Mouse (Mus musculus): ENCODE measurements around the gene Macrod2.

Macrod2 gene

GRCm38 (mm10) chr2:141876958-141877357 lies 1481.8 kb downstream of the Macrod2 start:
- no peak for DNase-seq

- DNase-seq, result no peak
Measured at GRCm38 (mm10) chr2:141878473-141878872, 1483.4 kb downstream of the Macrod2 start.

GRCm38 (mm10) chr2:141879711-141880110 lies 1484.6 kb downstream of the Macrod2 start:
- no peak for DNase-seq

GRCm38 (mm10) chr2:141886694-141887474 lies 1491.8 kb downstream of the Macrod2 start:
- DNase-seq, result no peak

- DNase-seq, result no peak
Measured at GRCm38 (mm10) chr2:141889497-141889896, 1494.4 kb downstream of the Macrod2 start.

- DNase-seq, result no peak
Measured at GRCm38 (mm10) chr2:141897951-141898350, 1502.8 kb downstream of the Macrod2 start.

DNA sequence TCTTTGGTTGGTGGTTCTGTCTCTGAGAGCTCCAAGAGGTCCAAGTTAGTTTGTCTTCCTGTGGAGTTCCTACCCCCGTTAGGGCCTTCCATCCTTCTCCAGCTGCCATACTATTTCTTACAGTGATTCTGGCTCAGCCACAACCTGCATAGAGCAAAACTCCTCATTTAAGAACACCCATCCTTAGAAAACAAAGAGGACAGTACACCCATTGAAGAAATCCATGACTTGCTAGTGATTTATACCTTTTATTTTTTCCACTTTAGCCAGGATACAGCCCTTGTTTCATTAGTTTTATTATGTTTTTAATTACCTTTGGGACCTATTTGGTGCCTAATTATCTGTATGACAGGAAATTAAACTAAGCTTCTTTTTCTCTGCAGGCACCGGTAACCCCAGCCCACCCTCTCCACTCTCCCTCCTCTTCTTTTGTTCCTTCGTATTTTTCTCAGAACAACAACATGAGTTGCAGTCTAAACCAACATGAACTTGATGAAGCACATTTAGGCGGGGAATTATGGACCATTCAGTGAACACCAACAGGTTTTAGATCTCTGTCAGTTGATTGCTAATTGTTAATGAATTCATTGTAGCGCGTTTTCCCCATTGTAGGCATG lies 1516.8 kb downstream of the Macrod2 start:
- DNase-seq, result no peak

- no peak for DNase-seq
Measured at GRCm38 (mm10) chr2:141913486-141913885, 1518.4 kb downstream of the Macrod2 start.

DNA sequence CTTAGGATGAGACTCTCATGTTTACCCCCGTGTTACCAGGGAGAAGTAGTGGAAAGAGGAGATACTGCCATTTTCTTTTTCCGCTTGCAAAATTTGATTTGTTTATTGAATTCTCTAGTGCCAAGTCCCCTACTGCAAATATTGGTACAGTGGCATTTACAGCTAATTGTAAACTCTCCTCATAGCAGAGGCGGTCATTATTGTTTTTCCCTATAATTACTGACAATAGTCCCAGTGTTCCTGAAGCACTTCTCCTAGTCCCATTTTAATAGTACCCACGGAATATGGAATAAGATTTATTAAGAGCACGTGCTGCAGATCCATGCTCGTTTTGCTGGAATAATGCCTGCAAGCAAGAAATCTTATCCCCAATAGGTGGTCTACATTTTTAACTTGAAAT lies 1518.8 kb downstream of the Macrod2 start:
- no peak for DNase-seq

DNA sequence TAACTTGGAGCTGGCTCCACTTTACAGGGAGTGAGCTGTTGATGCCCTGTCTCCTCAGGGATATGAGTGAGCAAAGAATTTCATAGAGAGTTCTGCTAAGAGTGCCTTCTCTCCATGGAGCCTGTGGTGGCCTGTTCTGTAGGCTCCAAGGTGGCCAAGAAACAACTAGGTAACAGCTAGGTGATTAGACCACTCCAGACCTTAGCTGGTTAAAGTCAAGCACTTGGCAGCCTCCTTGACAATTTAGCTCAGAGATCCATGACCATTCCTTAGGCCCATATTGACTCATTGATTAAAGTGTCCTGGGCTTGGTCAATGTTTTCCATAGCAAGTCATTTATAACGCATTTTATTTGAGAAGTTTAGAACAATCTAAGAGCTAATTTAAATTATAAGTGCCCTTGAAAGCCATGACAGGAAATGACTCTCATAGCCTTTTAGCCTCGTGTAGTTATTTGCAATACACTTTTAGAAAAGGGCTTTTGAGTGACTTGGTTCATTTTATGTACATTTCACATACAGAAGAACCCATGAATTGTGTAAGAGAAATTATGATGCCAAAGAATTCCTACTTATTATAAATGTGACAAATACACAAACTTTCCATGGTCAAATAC lies 1525.4 kb downstream of the Macrod2 start:
- no peak for DNase-seq

- no peak for DNase-seq
Measured at GRCm38 (mm10) chr2:141935130-141935529, 1540.0 kb downstream of the Macrod2 start.

- no peak for DNase-seq
Measured at GRCm38 (mm10) chr2:141954795-141955194, 1559.7 kb downstream of the Macrod2 start.

- no peak for DNase-seq
Measured at GRCm38 (mm10) chr2:141955197-141955596, 1560.1 kb downstream of the Macrod2 start.

GRCm38 (mm10) chr2:141962868-141963267 lies 1567.8 kb downstream of the Macrod2 start:
- no peak for DNase-seq

DNA sequence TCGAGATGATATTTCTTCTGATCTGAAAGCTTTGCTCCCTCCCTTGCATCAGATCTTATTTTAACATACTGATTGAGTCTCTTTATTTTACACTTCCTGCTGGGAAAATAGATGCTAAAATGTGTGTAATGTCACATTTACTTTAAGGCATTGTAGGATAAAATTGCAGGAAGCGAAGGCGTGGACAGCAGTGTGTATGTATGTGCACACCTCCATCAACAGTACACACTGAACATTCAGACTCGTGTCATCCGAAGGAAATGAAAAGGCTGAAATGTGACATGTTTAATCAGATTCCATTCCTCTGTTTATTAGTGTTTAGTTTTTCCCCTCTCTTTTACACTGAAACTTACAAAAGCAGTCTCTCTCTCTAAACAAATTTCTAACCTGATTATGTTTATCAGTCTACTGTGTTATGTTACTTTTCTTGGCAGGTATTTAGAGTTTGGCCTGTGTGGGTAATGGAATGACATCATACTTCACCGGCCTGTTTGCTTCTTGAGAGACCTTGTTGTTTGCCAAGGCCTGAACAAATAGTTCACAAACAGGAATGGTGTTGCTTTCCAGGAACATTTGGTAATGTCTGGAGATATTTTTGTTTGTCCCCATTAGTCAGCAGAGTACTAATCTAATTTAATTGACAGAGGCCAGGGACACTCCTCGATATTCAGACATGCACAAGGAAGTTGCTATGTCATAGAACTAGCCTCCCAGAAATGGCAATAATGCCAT lies 1588.7 kb downstream of the Macrod2 start:
- DNase-seq, result no peak

- DNase-seq, result peak in 1 of 2 experiments; percentile 55
Measured at GRCm38 (mm10) chr2:141998901-141999300, 1603.8 kb downstream of the Macrod2 start.

DNA sequence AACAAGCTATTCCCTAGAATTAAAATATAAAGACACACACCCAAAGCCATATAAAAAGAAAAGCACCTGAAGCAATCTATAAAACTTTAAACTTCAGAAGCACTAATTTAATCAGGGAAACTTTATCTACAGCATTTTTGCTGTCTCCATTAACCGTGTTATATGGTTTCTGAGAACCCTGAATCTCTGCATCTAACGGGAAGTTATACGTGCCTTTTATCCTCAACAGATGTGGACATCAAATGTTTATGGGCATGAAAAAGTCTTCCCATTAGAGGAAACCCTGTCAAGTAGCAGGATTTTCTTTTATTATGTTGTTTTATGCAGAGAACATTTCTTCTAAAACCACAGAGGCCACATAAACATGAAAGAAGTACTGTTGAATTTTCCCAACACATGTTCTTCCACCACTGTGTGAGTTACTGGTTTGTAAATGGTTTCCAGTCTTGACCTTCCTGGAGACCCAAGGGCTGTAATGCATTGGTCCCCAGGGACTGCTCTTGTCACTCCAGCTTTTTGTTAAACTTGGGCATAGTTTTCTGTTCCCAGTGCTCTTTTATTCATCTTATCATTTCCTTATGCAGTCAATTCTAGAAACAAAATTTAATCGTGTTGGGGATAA lies 1629.5 kb downstream of the Macrod2 start:
- DNase-seq, result no peak

DNA sequence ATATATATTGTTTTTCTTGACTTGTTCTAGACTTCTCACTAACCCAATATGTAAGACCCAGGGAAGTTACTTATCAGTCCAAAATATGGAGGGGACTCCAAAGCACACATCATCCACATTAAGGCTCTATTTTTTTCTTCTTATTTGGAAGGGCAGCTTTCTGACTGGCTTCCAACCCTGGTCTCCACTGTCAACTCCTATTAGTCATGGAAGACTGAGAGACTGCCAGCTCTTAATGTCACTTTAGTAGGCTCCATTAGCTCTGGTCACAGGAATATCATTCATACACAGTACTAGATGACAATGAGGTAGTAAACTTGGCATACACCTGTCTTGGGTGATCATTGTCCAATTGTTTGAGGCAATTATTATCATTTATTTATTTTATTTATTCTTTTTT lies 1631.6 kb downstream of the Macrod2 start:
- no peak for DNase-seq

DNA sequence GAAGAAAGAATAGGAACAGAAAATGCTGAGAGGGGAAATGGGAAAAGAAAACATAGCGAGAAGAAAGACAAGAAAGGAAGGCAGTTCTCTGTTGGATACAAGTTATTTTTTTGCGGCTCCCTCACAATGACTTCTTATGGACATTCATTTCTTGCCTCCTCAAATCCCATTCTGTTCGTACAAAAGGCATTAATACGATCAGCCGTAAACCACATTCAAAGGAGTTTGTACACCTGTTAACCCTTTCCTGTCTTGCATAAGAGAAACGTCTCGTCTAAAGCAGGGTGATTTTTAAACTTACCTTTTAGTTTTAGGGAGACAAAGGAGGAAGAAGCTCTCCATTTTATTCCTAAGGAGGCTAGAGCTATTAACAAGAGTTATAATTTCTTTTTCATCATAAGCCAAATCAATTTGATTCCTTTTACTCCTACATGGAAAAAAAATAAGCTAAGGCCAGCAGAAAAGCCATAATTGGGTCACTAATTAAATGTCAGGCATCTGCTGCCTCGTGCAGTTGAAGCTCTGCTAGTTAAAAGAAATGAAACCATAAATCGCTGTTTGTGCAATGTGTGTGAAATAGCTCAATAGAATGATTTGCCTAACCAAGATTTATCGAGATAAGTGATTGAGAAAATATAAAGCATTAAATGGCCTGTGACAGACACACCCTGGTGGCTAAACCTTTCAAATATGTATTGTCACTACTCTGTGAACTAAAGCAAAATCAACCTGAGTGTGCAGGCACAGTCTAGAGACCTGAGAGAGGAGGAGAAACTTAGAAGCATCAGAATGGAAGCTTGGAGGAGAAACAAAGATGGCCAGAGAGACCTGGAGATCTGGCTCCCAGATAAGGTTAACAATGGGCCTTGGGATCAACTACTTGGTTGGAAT lies 1635.9 kb downstream of the Macrod2 start:
- no peak for DNase-seq

DNA sequence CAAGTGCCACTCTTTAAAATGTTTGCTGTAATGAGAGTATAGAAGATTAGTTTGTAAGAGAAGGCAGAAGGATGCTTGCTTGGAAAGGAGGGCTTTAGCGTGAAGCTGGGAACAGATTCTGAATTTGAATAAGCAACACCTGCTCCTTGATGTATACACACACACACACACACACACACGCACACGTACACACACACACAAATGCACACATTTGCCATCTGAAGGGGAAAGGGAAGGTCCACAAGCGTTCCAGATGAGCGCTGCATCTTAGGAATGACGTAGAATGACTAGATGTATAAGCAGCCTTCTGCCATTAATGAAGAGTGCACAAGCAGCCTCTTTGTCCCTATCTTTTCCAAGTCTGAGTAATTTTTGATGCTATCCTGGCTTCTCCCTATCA lies 1660.5 kb downstream of the Macrod2 start:
- no peak for DNase-seq

GRCm38 (mm10) chr2:142057889-142058750 lies 1663.0 kb downstream of the Macrod2 start:
- no peak for DNase-seq

All from lung, postnatal 4 days (tissue).